Mouse (Mus musculus) neural tube, embryonic 12.5 days (tissue): Measurements from ENCODE around the gene Gatad2b. TPM values are rescaled to one million over a fixed set of nuclear protein-coding genes. Genes with fewer than 3 reads are reported as not detected.

Source experiments
- ATAC-seq: fragments of 200-750 bp; cut with Nextera tagmentation; 2 replicates; pipeline ENCODE4 v1.8.0; 2017; ENCODE audit warnings: low read depth, mild to moderate bottlenecking, moderate TSS enrichment, moderate library complexity; ENCODE audit not compliant: low FRiP score
- H3K27ac ChIP-seq: fragments of 300-500 bp; sonication (generic); 2 replicates; pipeline ENCODE4 v1.5.1; 2016
- H3K27me3 ChIP-seq: fragments of 300-500 bp; sonication (generic); replicated peaks from 2 replicates; pipeline ENCODE4 v1.6.1; 2016; ENCODE audit warnings: mild to moderate bottlenecking
- H3K36me3 ChIP-seq: fragments of 300-500 bp; sonication (generic); 2 replicates; pipeline ENCODE4 v1.6.1; 2016; ENCODE audit warnings: mild to moderate bottlenecking
- H3K4me1 ChIP-seq: fragments of 300-500 bp; sonication (generic); 2 replicates; pipeline ENCODE4 v1.6.1; 2016
- H3K4me2 ChIP-seq: fragments of 300-500 bp; sonication (generic); replicated peaks from 2 replicates; pipeline ENCODE4 v1.6.1; 2016; ENCODE audit warnings: mild to moderate bottlenecking
- H3K4me3 ChIP-seq: fragments of 300-500 bp; sonication (generic); 2 replicates; pipeline ENCODE4 v1.5.1; 2016
- H3K9ac ChIP-seq: fragments of 300-500 bp; sonication (generic); 2 replicates; pipeline ENCODE4 v1.6.1; 2016; ENCODE audit warnings: mild to moderate bottlenecking
- H3K9me3 ChIP-seq: fragments of 300-500 bp; sonication (generic); 2 replicates; pipeline ENCODE4 v1.6.1; 2016; ENCODE audit warnings: mild to moderate bottlenecking
- WGBS: fragments of 180-500 bp; shearing (Covaris S2); methylation state at CpG from one replicate; pipeline ENCODE4 v1.1.7; 2016; 5-methylcytosine and 5-hydroxymethylcytosine counted together
- polyA plus RNA-seq: library from polyadenylated mRNA; unstranded; fragments of >200 nt; fragmentation: Nextera tagmentation; extraction: Ambion mirVana; gene quantifications from 2 replicates; pipeline ENCODE4 v1.2.1, GENCODE M21; 2016

Gene Gatad2b
- polyA plus RNA-seq, 1 experiment from 2014 or later = 12.8 TPM

- Histone ChIP-seq H3K36me3 (peaks cover 65% of the 10 kb centered on the region), H3K27me3 (no peaks in the 10 kb centered on the region), H3K4me1 (peaks cover 33% of the 10 kb centered on the region), H3K4me2 (no peak overlapping the region), H3K27ac (no peak overlapping the region), H3K9me3 (no peaks in the 10 kb centered on the region), H3K4me3 (no peak overlapping the region), H3K9ac (no peak overlapping the region)
- 73% methylated on average over 4 of the region's 4 CpGs for WGBS
- no peak for ATAC-seq
Observed at GRCm38 (mm10) chr3:90391004-90391403, 98.0 kb downstream of the Gatad2b start.

- WGBS = 95% methylated on average over 8 of the region's 8 CpGs
- Histone ChIP-seq H3K4me1 (peaks cover 33% of the 10 kb centered on the region), H3K27me3 (no peaks in the 10 kb centered on the region), H3K9me3 (no peaks in the 10 kb centered on the region), H3K36me3 (peaks cover 65% of the 10 kb centered on the region), H3K4me3 (no peak overlapping the region), H3K4me2 (no peak overlapping the region), H3K9ac (no peak overlapping the region), H3K27ac (no peak overlapping the region)
- ATAC-seq = no peak
Observed at GRCm38 (mm10) chr3:90391941-90392340, 99.0 kb downstream of the Gatad2b start.

- H3K9ac ChIP-seq = no peak overlapping the region
- no peaks in the 10 kb centered on the region for H3K9me3 ChIP-seq
- H3K4me2 ChIP-seq = no peak overlapping the region
- H3K4me3 ChIP-seq = no peak overlapping the region
- H3K27me3 ChIP-seq = no peaks in the 10 kb centered on the region
- peaks cover 69% of the 10 kb centered on the region for H3K36me3 ChIP-seq
- H3K27ac ChIP-seq = no peak overlapping the region
- 89% methylated on average over 3 of the region's 3 CpGs for whole genome bisulfite sequencing
- peaks cover 26% of the 10 kb centered on the region for H3K4me1 ChIP-seq
- ATAC-seq = no peak
Observed at GRCm38 (mm10) chr3:90392661-90393060, 99.7 kb downstream of the Gatad2b start.

- WGBS = 79% methylated on average over 3 of the region's 3 CpGs
- peaks cover 93% of the 10 kb centered on the region for H3K36me3 ChIP-seq
- H3K4me3 ChIP-seq = no peak overlapping the region
- no peak overlapping the region for H3K27ac ChIP-seq
- no peaks in the 10 kb centered on the region for H3K9me3 ChIP-seq
- no peak overlapping the region for H3K4me2 ChIP-seq
- ATAC-seq = no peak
- H3K27me3 ChIP-seq = no peaks in the 10 kb centered on the region
- peaks cover 3% of the 10 kb centered on the region for H3K4me1 ChIP-seq
- H3K9ac ChIP-seq = no peak overlapping the region
Observed at GRCm38 (mm10) chr3:90395629-90396028, 102.7 kb downstream of the Gatad2b start.

- no peak overlapping the region for H3K4me3 ChIP-seq
- H3K27me3 ChIP-seq = no peaks in the 10 kb centered on the region
- ATAC-seq = no peak
- H3K9me3 ChIP-seq = no peaks in the 10 kb centered on the region
- H3K9ac ChIP-seq = no peak overlapping the region
- 85% methylated on average over 4 of the region's 4 CpGs for WGBS
- H3K36me3 ChIP-seq = peaks cover 95% of the 10 kb centered on the region
- no peak overlapping the region for H3K27ac ChIP-seq
- H3K4me2 ChIP-seq = no peak overlapping the region
- no peaks in the 10 kb centered on the region for H3K4me1 ChIP-seq
Observed at GRCm38 (mm10) chr3:90400993-90401392, 108.0 kb downstream of the Gatad2b start.

GRCm38 (mm10) chr3:90404121-90404520 is 111.1 kb downstream of the Gatad2b start:
- H3K4me2 ChIP-seq = no peak overlapping the region
- peaks cover 98% of the 10 kb centered on the region for H3K36me3 ChIP-seq
- no peak overlapping the region for H3K4me3 ChIP-seq
- no peak overlapping the region for H3K9ac ChIP-seq
- H3K9me3 ChIP-seq = no peaks in the 10 kb centered on the region
- no peaks in the 10 kb centered on the region for H3K4me1 ChIP-seq
- WGBS = 96% methylated on average over 3 of the region's 3 CpGs
- no peaks in the 10 kb centered on the region for H3K27me3 ChIP-seq
- H3K27ac ChIP-seq = no peak overlapping the region
- no peak for ATAC-seq

- Histone ChIP-seq H3K4me3 (no peak overlapping the region), H3K4me1 (no peaks in the 10 kb centered on the region), H3K36me3 (peaks cover 98% of the 10 kb centered on the region), H3K9ac (no peak overlapping the region), H3K4me2 (no peak overlapping the region), H3K27me3 (no peaks in the 10 kb centered on the region), H3K27ac (no peak overlapping the region), H3K9me3 (no peaks in the 10 kb centered on the region)
- ATAC-seq = no peak
- WGBS = 81% methylated on average over 4 of the region's 4 CpGs
Observed at GRCm38 (mm10) chr3:90404609-90405008, 111.6 kb downstream of the Gatad2b start.

- Histone ChIP-seq H3K4me3 (no peak overlapping the region), H3K9ac (no peak overlapping the region), H3K4me1 (no peaks in the 10 kb centered on the region), H3K36me3 (peaks cover 95% of the 10 kb centered on the region), H3K9me3 (no peaks in the 10 kb centered on the region), H3K4me2 (no peak overlapping the region), H3K27me3 (no peaks in the 10 kb centered on the region), H3K27ac (no peak overlapping the region)
- WGBS = 96% methylated on average over 5 of the region's 5 CpGs
- ATAC-seq = no peak
Observed at GRCm38 (mm10) chr3:90406414-90406813, 113.4 kb downstream of the Gatad2b start.

- 96% methylated on average over 3 of the region's 3 CpGs for WGBS
Observed at GRCm38 (mm10) chr3:90408721-90409120, 115.7 kb downstream of the Gatad2b start.

GRCm38 (mm10) chr3:90412312-90413010 is 119.5 kb downstream of the Gatad2b start:
- no peak for ATAC-seq

More at GRCm38 (mm10) chr3:90408721-90409120, 115.7 kb downstream of the Gatad2b start:
- H3K36me3 ChIP-seq = peaks cover 81% of the 10 kb centered on the region
- no peaks in the 10 kb centered on the region for H3K27me3 ChIP-seq
- no peak overlapping the region for H3K9ac ChIP-seq
- no peak for ATAC-seq
- no peak overlapping the region for H3K4me3 ChIP-seq
- no peak overlapping the region for H3K4me2 ChIP-seq
- no peaks in the 10 kb centered on the region for H3K4me1 ChIP-seq
- H3K9me3 ChIP-seq = no peaks in the 10 kb centered on the region
- H3K27ac ChIP-seq = no peak overlapping the region

GRCm38 (mm10) chr3:90413011-90413396 is 120.0 kb downstream of the Gatad2b start:
- WGBS = 67% methylated on average over 3 of the region's 3 CpGs
- Histone ChIP-seq H3K4me1 (no peaks in the 10 kb centered on the region), H3K9me3 (no peaks in the 10 kb centered on the region), H3K4me3 (no peak overlapping the region), H3K36me3 (peaks cover 78% of the 10 kb centered on the region), H3K27me3 (no peaks in the 10 kb centered on the region), H3K4me2 (no peak overlapping the region), H3K27ac (no peak overlapping the region), H3K9ac (no peak overlapping the region)
- no peak for ATAC-seq

More at GRCm38 (mm10) chr3:90412312-90413010, 119.5 kb downstream of the Gatad2b start:
- H3K4me3 ChIP-seq = no peak overlapping the region
- no peaks in the 10 kb centered on the region for H3K4me1 ChIP-seq
- H3K4me2 ChIP-seq = no peak overlapping the region
- H3K27me3 ChIP-seq = no peaks in the 10 kb centered on the region
- peaks cover 81% of the 10 kb centered on the region for H3K36me3 ChIP-seq
- WGBS = 48% methylated on average over 5 of the region's 5 CpGs
- H3K9ac ChIP-seq = no peak overlapping the region
- H3K27ac ChIP-seq = no peak overlapping the region
- H3K9me3 ChIP-seq = no peaks in the 10 kb centered on the region
